Mouse (Mus musculus) olfactory bulb, adult 2 months (tissue): Measurements from ENCODE around the gene Nfib.

Source experiments
- CTCF ChIP-seq: fragments of 200-500 bp; IDR thresholded peaks from 2 replicates; pipeline ENCODE4 v1.5.1; 2012; ENCODE audit warnings: low read depth, mild to moderate bottlenecking, low read length, moderate library complexity; ENCODE audit not compliant: insufficient read depth
- POLR2A ChIP-seq: fragments of 200-500 bp; IDR thresholded peaks from 2 replicates; pipeline ENCODE4 v1.6.1; 2012; ENCODE audit warnings: mild to moderate bottlenecking, low read depth, low read length, moderate library complexity; ENCODE audit not compliant: insufficient read depth

DNA sequence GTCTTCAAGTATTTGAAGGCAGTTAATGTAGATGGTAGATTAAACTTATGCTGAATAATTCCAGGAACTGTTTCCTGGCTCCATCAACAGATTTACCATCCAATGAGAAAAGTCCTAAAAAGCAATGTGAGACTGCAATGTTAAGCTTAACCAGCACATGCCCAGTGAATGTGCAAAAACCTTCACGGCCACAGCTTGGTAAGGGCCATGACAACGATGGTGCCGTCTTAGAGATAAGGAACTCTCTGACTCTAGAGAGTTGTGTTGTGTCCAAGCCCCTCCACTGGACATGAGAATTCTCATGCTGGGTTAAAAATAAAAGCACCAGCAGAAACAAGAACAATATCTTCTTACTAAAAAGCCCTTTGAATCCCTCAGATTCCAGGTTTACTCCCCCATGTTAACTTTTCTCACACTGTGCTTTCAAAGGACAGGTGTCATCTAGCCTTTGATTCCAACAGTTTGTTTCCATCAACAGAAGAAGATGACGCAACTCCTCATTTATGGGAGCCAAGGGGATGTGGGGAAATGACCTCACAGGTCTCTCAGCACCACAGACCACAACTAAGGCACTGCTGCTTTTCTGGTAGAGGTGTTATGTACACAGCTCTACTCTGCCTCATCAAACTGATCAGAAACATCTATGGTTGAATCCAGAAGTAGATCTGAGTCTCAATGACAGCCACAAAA is 340.7 kb downstream of the Nfib start:
- TF ChIP-seq CTCF (no peak), POLR2A (no peak)
